ENCODE assay signal across 8 mouse cellular contexts in the genomic region with DNA sequence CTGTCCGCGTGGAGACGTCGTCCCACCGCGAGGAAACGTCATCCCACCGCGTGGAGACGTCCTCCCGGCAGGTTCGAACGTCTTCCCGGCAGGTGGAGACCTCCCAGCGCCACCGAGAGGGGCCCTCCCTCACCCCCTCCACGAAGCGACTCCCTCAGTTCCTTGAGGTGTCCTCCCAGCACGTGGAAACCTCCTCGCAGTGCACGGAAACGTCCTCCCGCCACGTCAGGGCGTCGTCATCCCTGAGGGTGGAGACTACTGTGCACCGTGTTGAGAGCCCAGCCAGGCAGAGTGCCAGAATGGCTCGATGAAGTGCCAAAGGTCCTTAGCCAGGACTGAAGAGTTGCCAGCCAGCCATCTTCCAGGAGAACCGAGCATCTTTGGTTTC. TPM values are rescaled to one million over a fixed set of nuclear protein-coding genes. Genes with fewer than 3 reads are reported as not detected.
A peak's percentile ranks its signal among the peaks of the same experiment; 100 is the strongest.
DNase-seq lines count a peak whose midpoint lies in the region; ATAC-seq lines count a peak whose summit lies in the region.

A gene (minus strand): TSS at position 183 of the 388 bp plus-strand sequence.

- ATAC-seq in activated CD4-positive, CD25-positive, alpha-beta regulatory T cell, adult 4 months = peak; percentile 60

- peaks cover 30% of the 10 kb centered on the region for H3K4me1 ChIP-seq in megakaryocyte, embryonic 14.5 days

- H3K9me3 ChIP-seq in megakaryocyte, embryonic 14.5 days = no peaks in the 10 kb centered on the region

- peak within 1 kb of the TSS; percentile 97 for H3K4me3 ChIP-seq in megakaryocyte, embryonic 14.5 days (replicated peaks)

- DNase-seq in cerebellum, postnatal 25 days = peak; percentile 86 to 91
- peak; percentile 81 for DNase-seq in gastrocnemius, postnatal 10 days
- DNase-seq in induced T-regulatory cell, adult 2 months (ENCODE audit: low read depth) = peak; percentile 89
- DNase-seq in left cerebral cortex, postnatal 10 days (ENCODE audit: extremely low spot score in 1 of 2, low spot score in 2 of 2) = peak; percentile 73 to 86
- DNase-seq in right cerebral cortex, postnatal 10 days (ENCODE audit: low spot score in 2 of 2) = peak; percentile 88 to 91
- DNase-seq in yolk sac, embryonic 10.5 days (ENCODE audit: low spot score) = no peak

- H3K36me3 ChIP-seq in megakaryocyte, embryonic 14.5 days (replicated peaks; ENCODE audit: low read length) = peaks cover 25% of the 10 kb centered on the region

- H3K27me3 ChIP-seq in megakaryocyte, embryonic 14.5 days (replicated peaks) = no peaks in the 10 kb centered on the region

- intact Hi-C loops in left cerebral cortex, postnatal 10 days (cut with DNase I) = no loop called here

RNA-seq across cellular contexts. Expression of the gene that starts here (rescaled TPM):
- 10 to 100 TPM; 13.0 to 15.6 TPM for polyA plus RNA-seq in activated CD4-positive, CD25-positive, alpha-beta regulatory T cell, adult 4 months (2017; shearing (Covaris generic))
- 1 to 10 TPM; 8.2 to 9.2 TPM for total RNA-seq in gastrocnemius, postnatal 10 days (2021)
- total RNA-seq in left cerebral cortex, postnatal 10 days (2021) = 10 to 100 TPM; 14.7 to 15.7 TPM
- polyA plus RNA-seq in megakaryocyte, embryonic 14.5 days (2012; ENCODE audit: insufficient read depth, low replicate concordance) = 1.5 TPM in 1 of 2 replicates, not detected in the other
